Mouse (Mus musculus) spleen, adult 2 months (tissue): Measurements from ENCODE around the gene Ddn.

ENCODE experiments used
- CTCF ChIP-seq: fragments of 200-500 bp; IDR thresholded peaks from 2 replicates; pipeline ENCODE4 v1.5.1; 2011; ENCODE audit warnings: mild to moderate bottlenecking, inconsistent platforms; ENCODE audit not compliant: insufficient read depth, insufficient read length, insufficient replicate concordance; ENCODE audit errors: extremely low read depth
- POLR2A ChIP-seq: fragments of 200-500 bp; IDR thresholded peaks from 2 replicates; pipeline ENCODE4 v1.6.1; 2011; ENCODE audit warnings: low read depth, low read length, inconsistent platforms

- TF ChIP-seq CTCF (peak; percentile 86), POLR2A (no peak)
Observed at GRCm38 (mm10) chr15:98804054-98804453, 5.2 kb downstream of the Ddn start.
